Mouse (Mus musculus) lung, postnatal 25 days (tissue): Measurements from ENCODE around the gene Klhdc10.
"Not testable (repeated sequence)": the region's sequence is repeated elsewhere in the genome, so short reads cannot be mapped to it uniquely, and the experiment has no call there.

Experiments
- DNase-seq: peaks from one replicate; pipeline ENCODE4 v3.0.0; 2022; ENCODE audit warnings: low spot score

Gene Klhdc10

DNA sequence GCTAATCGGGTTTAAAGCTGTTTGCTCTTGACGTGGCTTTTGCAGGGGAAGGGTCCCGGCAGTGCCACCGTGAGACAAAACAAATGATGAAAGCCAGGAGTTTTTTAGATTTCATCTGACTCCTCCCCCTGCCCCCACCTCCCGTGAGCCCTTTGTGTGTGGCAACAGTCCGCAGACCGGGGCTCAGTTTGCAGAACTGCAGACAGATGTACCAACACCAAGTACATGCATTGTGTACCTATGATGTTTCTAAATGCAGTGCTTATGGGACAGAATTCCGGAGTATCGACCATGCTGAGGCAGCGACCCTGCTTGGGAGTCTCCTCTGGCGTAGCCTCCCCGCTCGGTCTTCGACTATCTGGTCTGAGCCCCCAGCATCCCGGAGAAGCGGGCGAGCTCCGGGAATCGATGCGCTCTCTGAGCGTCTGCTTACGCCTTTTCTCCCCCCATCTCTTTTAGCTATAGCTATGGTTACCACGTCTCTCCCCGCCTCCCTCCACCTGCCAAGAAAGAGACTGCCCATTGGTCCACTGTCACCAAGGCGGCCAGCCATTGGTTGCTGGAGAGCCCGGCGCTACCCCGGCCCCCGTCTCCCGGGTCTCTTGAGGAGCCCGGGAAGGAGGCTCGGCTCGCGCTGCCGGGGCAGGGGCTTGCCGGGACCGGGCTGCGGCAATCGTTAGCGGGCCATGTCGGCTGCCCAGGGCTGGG is at the start of gene Klhdc10:
Gene Klhdc10, plus strand, starts transcription at position 561 of the 708 bp plus-strand sequence.
- DNase-seq = peak; percentile 99

DNA sequence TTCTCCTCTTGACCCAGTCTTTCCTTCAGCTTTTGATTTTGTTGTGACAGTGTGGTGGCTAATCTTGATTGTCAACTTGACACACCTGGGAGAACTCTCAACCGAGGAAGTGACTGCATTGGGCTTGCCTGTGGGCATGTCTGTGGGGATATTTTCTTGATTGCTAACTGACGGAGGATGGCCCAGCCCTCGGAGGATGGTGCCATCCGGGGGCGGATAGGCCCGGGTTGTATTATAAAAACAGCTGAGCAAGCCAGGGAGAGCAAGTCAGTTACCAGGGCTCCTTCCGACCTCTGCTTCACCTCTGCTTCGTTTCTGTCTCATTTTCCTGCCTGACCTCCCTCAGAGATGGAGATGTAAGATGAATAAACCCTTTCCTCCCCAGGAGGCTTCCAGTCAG is 48.9 kb upstream of the Klhdc10 start:
- DNase-seq = no peak

DNA sequence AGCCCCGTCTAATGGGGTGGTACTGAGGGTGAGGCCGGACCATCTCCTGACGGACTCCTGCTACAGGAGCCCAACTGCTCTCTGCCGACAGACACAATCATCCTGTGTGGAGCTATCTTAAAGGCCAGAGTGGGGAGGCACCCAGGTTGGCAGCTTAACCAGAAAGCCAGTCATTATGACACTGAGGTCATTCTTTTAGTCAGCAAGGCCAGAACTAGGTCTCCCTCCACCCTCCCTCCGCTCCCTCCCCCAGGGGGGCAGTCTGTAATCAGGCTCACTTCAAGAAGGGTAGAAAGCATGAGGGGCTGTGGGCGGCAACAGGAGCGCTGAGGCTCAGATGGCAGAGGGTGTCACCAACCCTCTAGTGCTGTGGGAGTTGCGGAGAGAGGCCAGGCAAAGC is 48.0 kb upstream of the Klhdc10 start:
- DNase-seq = no peak

DNA sequence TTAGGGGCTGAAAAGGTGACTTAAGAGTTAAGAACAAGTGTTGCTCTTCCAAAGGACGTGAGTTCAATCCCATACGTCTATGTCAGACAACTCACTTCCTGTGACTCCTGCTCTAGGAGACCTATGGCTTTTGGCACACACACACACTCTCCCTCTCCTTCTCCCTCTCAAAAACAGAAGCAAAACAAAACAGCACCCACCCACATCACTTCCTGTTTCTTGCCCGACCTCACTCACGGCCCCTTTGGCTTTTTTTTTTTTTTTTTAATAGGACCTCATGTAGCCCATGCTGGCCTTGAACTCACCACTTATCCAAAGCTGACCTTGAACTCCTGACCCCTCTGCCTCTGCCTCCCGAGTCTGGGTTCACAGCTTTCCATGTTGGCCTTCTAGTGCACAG is 46.9 kb upstream of the Klhdc10 start:
- DNase-seq = no peak

DNA sequence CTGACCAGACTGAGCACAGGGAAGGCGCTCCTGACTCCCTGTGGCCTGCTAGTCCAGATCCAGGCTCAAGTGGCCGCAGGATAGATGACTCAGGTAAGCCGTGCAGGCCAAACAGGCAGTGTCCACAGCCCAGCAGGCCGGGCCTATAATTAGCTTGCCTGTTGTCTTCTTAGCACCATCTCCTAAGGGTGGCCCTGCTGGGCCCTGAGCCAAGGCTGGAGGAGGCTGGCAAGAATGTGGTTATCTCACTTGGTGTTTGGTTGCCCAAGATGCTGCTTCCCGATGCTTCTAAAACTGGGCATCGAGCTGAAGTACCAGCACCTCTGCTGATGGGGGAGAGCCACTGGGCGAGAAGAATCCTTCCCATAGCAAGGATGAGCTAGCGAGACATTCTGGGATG is 46.0 kb upstream of the Klhdc10 start:
- no peak for DNase-seq

DNA sequence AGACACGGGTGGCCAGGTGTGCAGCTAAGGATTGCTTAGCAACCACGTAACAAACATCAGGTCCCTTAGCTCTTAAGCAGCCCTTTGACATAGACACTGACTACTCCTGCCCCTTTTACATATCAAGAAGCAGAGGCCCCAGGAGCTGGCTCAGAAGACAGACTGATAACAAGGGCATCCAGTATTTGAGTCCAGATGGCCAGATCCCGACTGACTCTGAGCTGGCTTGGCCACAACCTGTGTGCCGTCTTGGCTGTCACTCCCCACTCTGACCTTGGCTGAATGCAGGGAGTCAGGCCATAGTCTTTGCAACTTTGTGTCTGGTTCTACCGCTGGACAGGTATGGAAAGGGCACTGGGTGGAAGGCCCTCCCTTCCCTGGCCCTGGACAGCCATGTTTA is 45.5 kb upstream of the Klhdc10 start:
- no peak for DNase-seq

DNA sequence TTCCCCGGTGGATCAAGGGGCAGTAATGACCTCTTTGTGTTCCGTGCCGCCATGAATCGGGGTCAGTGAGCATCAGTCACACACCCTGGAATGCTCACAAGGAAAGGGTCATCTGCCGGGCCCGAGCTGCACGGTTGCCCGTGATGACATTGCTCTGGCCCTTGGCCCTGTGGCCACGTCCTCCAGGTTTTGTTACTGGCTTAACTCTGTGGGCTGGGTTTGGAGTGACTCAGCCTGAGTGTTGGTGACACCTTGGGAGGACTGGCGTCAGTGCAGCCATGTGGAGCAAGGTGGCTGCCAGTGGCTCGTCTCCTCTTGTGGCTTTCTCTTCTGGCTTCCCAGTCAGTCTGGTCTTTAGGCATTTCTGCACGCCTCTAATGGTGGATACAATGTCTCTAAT is 45.0 kb upstream of the Klhdc10 start:
- DNase-seq = no peak

DNA sequence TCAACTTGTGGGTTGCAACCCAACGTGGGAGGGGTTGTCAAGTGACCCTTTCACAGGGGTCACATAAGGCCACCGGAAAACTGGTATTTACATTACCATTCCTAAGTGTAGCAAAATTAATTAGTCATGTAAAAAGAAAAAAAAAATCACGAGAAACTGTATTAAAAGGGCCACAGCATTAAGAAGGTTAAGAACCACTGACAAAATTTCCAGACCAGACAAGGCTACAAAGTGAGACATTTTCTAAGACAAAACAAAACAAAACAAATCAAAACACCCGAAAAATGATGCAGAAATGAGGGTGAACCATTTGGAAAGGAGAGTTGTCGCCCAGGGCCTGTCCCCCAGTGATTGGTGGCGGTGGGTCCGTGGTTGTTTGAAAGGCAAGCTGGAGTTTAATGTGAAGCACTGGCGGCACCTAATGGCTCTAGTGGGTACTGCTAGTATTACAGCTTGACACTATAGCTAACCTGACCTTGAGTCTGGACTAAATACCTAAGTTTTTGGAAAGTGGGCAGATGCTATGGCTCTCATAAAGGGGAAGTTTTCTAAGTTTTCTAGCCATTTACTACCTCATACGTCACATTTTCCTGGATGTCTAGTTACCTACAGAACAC is 44.0 kb upstream of the Klhdc10 start:
- DNase-seq = peak; percentile 80

DNA sequence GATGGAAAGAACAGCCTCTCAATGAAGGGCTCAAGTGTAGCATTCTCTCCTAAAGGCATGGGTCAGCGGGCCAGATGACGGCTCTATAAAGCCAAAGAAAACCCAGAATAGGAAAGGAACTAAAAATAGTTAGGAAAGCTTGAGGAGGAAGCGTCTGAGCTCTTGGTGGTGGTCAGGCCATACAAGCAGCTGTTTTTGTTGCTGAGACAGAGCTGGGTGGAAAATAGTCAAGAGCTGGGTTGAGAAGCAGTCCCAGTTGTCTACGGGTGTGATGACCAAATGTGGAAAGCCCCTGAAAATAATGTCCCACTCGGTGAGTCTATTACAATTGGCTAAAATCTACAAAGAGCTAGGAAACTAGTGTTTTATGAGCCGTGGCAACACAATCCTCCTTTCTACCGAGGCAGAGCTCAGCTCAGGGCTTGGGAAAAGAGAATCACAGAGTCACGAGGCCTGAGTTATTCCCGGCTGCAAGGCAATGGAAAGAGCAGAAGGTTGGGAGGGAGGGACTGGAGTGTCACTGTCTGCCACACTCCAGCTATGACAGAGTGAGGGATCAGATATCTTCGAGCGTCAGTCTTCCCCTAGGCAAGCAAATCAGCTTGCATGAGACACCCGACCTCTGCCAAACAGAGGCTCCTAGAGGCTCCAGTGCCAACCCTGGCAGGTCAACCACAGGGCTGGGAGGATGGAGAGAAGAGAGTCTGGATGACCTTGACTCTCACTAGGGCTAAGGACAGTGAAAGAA is 41.7 kb upstream of the Klhdc10 start:
- no peak for DNase-seq

DNA sequence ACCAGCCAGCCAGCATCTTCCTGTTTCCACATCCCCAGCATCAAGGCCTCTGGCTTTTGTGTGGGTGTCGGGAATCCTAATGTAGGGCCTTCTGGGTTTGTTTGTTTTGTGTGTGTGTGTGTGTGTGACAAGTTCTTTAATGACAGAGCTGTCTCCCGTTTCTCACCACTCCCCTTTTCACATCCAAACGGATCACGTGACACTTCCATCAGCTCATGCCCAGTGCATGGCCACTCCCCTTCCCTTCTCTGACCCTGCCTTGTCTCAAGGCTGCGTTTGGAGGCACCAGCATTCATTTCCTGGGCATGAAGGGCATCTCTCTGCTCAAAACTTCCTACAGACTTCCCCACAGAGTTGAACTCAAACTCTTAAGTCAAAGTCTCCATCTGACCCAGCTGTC is 37.9 kb upstream of the Klhdc10 start:
- no peak for DNase-seq

DNA sequence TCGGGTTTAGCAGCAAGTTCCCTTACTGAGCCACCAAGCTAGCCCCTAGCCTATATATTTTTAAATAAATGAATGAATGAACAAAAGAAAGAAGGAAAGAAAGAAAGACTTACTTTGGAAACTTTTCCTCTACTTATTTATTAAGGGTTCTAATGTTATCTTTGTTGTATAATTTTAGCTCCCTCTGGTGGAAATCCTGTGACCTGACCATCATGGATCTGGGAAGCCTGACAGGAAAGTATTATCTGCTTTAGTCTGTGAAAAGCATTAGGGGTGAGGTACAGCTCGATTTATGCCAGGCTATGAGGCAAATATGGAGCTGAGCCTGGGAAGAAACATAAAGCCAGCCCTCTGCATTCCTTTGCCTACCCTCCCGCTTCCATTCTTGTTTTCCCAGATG is 32.4 kb upstream of the Klhdc10 start:
- DNase-seq = no peak

DNA sequence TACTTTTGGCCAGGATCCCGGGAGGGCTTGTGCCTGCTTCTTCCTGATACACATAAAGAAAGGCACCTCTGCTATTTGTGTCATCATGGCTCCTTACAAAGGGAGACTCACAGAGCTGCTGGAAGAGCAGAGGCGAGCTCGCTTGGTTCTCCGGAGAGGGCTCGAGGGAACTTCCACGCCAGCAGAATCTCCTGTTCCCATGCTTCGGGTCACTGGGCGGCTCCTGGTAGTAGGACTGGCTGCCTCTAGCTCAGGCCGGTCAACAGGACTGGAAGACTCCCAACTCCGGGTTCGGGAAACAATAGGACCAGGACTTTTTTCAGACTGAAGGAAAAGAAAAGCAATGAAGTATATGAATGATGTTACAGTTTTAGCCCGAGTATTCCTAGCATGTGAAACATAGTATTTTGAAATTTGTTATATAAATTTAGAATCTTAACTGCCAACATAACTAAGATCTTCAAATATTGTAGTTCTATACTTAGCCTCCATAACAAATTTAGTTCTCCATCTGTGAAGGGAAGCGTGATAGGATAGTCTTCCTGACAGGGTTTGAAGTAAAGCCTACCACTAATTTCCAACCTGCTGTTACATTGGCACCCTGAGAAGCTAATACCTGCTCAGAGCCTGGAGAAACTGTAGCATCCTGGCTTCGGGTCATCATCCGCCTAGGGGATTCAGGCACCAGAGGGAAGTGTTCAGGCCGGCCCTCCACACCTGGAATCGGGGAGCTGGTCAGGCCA is 28.9 kb upstream of the Klhdc10 start:
- DNase-seq = no peak

DNA sequence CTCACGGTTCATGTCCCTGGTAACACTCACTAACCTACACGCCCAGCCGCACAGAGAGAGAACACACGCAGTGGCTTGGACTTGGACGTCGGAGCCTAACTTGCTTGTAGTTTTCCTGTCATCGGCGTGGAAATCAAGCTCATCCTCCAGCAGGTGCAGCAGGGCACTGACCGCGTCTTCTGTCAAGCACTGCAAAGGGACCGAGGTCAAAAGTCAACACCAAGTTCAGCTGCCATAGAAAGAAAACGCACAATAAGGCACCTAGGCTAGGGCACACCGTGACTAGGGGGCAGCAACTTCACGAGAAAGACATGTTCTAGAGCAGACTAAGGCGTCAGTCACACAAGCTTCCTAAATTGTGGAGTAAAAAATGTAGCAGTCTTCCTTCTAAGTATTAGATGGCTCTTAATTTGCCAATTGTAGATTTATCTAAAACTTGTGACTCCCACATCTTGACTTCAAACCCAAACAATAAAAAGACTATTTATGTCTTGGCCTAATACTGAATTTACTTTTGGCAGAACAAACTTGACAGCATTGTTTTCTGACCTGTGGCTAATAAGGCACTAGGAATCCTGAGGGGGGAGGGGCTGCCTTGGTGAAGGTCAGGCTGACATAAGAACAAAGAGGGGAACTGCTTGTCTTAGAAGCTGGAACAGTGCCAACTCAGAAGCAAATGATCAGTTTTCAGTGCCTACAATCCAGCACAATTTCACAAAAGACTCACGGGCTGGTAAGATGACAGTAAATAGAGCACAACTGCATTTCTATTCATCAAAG is 26.7 kb upstream of the Klhdc10 start:
- peak; percentile 73 for DNase-seq

DNA sequence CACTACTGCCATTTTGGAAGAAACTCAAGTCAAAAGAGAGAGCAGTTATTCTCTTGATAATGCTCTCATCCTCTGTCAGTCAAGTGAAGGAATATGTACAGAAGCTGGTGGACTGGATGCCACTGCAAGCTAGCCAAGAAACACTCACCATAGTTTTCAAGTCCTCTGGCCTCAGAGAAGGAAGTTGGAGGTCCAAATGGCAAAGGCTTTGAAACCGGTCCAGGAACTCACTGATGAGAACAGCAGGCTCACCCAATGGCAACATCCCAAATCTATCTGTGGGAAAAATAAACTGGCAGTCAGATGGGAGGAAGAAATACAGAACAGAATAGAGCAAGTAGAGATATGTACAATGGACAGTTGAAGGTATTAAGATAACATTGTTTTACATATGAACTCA is 25.9 kb upstream of the Klhdc10 start:
- peak; percentile 61 for DNase-seq

DNA sequence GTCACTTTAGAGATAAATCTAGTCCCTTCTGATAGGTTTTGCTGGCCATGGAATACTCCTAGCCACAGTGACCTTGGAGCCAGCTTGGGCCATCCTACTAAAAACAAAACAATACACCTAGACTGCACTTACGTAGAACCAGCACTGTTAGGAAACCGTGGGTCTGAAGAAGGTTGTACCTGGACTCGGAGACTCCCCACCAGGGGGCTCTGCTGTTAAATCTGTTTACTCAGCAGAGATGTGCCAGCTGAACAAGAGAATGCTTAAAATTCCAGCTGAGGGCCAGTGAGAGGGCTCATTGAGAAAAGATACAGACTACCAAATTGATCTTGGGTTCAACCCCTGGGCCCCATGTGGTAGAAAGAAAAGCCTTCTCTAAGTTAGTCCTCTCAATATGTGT is 20.6 kb upstream of the Klhdc10 start:
- DNase-seq = no peak

DNA sequence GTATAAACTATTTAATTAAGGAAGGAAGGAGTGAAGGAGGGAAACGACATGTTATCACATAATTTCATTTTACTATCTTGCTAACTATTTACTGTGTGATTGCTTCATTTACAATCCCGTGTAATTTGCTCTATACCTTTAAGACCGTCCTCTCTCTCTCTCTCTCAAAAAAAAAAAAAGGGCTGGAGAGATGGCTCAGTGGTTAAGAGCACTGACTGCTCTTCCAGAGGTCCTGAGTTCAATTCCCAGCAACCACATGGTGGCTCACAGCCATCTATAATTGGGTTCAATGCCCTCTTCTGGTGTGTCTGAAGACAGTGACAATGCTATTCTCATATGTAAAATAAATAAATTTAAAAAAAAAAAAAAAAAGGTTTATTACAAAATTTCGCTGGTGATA is 11.4 kb upstream of the Klhdc10 start:
- DNase-seq = not testable (repeated sequence)

DNA sequence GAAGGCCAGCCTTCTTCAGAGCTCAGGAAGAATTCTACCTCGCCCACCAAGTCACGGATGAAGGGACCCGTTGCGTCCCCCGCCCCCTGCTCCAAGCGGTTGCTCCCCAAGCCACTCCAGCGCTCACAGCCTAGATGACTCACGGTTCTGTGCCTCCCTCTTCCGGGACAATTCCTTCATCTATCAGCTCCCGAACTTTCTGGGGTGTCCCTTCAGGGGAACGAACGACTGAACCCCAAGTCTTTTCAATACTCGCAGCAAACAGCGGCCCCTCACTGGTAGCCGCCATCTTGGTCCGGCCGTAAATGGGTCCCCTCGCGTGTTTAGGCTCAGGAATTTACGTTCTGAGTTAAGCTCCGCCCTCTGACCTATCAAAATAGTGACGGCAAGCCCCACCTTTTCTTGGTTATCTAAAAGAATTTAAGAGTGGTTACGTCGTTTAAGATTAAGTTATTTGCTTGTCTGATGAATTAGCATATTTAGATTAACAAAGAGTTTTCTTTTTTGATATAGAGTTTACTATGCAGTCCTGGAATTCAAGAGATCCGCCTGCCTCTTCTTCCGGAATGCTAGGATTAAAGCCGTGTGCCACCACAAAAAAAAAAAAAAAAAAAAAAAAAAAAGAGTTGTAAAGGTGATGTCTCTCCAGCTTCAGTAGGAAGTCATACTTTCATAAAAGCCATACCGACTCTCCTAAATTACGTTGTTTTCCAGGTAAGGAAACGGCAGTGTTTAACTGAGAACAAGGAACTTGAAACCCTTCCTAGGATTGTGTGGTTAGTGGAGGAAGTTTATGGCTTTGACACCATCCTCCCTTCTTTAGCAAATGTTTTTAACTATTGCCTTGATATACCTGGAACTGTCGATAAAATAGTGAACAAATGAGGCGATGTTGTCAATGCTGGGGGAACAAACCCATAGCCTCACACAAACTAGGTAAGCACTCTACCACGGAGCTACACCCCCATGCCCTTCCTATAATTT is 10.7 kb upstream of the Klhdc10 start, which contains the start of gene Zc3hc1:
Gene Zc3hc1, minus strand, starts transcription at position 315 of the 984 bp plus-strand sequence.
- peak; percentile 84 for DNase-seq

DNA sequence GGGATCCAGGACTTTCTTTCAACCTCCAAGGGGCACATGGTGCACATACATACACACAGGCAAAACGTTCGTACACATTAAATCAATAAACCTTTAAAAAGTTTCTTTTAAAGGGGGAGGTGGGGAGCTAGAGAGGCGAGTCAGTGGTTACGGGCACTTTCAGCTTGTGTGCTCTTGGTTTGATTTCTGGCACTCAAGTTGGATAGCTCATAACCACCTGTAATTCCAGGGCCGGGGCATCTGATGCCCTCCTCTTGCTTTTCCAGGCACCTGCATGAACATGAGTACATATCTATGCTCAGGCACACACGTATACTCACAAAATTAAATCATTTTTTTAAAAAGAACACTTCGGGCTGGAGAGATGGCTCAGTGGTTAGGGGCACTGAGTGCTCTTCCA is 9.7 kb upstream of the Klhdc10 start:
- DNase-seq = no peak

DNA sequence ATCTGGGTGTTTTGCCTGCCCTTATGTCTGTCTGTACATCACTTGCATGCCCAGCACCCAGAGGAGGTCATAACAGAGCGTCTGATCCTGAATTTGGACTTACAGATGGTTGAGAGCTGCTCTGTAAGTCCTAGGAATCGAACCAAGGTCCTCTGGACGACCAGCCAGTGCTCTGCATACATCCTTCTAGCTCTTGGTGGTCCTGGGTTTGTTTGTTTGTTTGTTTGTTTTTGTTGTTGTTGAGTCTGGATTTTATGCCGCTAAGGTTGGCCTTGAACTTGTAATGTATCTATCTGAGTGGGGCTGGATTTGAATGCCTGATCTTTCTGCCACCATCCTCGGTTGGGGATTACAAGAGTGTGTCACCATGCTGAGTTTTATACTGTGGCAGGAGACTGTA is 1.5 kb upstream of the Klhdc10 start:
- no peak for DNase-seq

DNA sequence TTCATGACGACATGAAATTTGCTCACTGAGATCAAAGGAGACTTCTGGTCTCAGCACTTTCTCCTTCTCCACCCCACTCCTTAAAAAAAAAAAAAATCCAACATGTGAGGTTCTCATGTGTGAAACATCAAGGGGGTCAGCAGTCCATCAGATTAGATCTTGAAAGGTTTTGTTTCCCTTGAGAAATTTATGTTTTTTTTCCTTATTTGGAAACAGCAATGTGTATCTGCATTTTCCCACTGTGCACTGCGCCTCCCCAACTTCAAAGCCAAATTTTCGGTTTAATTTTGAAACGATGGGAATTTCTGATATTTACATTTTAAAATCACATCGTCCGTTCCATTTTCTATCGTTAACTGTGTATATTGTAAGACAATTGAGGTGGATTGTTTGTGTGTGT is 952 bp upstream of the Klhdc10 start:
- DNase-seq = no peak

DNA sequence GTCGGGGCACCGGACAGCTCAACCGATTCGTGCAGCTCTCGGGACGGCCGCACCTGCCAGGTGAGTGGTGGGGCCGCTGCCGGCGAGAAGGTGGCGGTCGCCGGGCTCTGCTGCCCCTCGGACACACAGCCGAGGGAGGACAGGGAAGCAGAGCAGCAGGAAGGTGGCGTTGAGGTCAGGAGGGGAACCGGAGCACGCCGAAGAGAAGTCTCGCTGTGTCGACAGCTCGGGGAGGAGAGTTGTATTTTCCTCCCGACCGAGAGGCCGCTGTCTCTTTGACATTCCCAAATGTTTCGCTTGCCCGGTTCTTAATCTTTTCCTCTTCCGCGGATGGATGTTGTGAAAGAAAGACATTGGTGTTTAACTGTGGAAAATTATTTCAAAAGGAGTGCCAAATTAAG is 423 bp downstream of the Klhdc10 start:
- no peak for DNase-seq
